Mouse (Mus musculus) embryo, embryonic 10 days (tissue): Measurements from ENCODE around the gene Tcf25.

Experiments
- DNase-seq: peaks from one replicate; pipeline ENCODE4 v3.0.0-alpha.2; 2015; ENCODE audit warnings: low spot score

The Tcf25 gene

GRCm38 (mm10) chr8:123373403-123374238 lies at the start of gene Tcf25:
Gene Tcf25 (plus strand): TSS chr8:123373753.
- peak; percentile 95 for DNase-seq

GRCm38 (mm10) chr8:123328552-123328951 lies 45.0 kb upstream of the Tcf25 start:
- DNase-seq: no peak

- DNase-seq: no peak
These were observed 44.2 kb upstream of the Tcf25 start for GRCm38 (mm10) chr8:123329350-123329749.

- no peak for DNase-seq
These were observed 43.6 kb upstream of the Tcf25 start for GRCm38 (mm10) chr8:123329961-123330360.

- DNase-seq: no peak
These were observed 42.9 kb upstream of the Tcf25 start for GRCm38 (mm10) chr8:123330701-123331100.

- DNase-seq: no peak
These were observed 42.3 kb upstream of the Tcf25 start for GRCm38 (mm10) chr8:123331301-123331700.

- DNase-seq: no peak
These were observed 41.7 kb upstream of the Tcf25 start for GRCm38 (mm10) chr8:123331810-123332209.

GRCm38 (mm10) chr8:123332262-123333090 lies 41.1 kb upstream of the Tcf25 start, which contains the start of gene Spire2:
Gene Spire2 (plus strand): TSS chr8:123332713.
- peak; percentile 86 for DNase-seq

GRCm38 (mm10) chr8:123333091-123333587 lies 40.4 kb upstream of the Tcf25 start:
- no peak for DNase-seq

GRCm38 (mm10) chr8:123333864-123334263 lies 39.7 kb upstream of the Tcf25 start:
- no peak for DNase-seq

GRCm38 (mm10) chr8:123334467-123334866 lies 39.1 kb upstream of the Tcf25 start:
- DNase-seq: no peak

GRCm38 (mm10) chr8:123337475-123337874 lies 36.1 kb upstream of the Tcf25 start:
- DNase-seq: no peak

- DNase-seq: no peak
These were observed 33.5 kb upstream of the Tcf25 start for GRCm38 (mm10) chr8:123340071-123340470.

- no peak for DNase-seq
These were observed 32.2 kb upstream of the Tcf25 start for GRCm38 (mm10) chr8:123341040-123342015.

- no peak for DNase-seq
These were observed 31.3 kb upstream of the Tcf25 start for GRCm38 (mm10) chr8:123342253-123342652.

GRCm38 (mm10) chr8:123342911-123343310 lies 30.6 kb upstream of the Tcf25 start:
- DNase-seq: no peak

- no peak for DNase-seq
These were observed 30.1 kb upstream of the Tcf25 start for GRCm38 (mm10) chr8:123343422-123343821.

- DNase-seq: no peak
These were observed 28.4 kb upstream of the Tcf25 start for GRCm38 (mm10) chr8:123345135-123345534.

- no peak for DNase-seq
These were observed 27.7 kb upstream of the Tcf25 start for GRCm38 (mm10) chr8:123345856-123346255.

- DNase-seq: no peak
These were observed 26.3 kb upstream of the Tcf25 start for GRCm38 (mm10) chr8:123347293-123347692.

- peak; percentile 55 for DNase-seq
These were observed 25.2 kb upstream of the Tcf25 start for GRCm38 (mm10) chr8:123348237-123348843.
